Mouse (Mus musculus) embryonic facial prominence, embryonic 14.5 days (tissue): Measurements from ENCODE around the gene Gfpt2. TPM values are rescaled to one million over a fixed set of nuclear protein-coding genes. Genes with fewer than 3 reads are reported as not detected.
A peak's percentile ranks its signal among the peaks of the same experiment; 100 is the strongest.

Experiments
- ATAC-seq: fragments of 200-750 bp; cut with Nextera tagmentation; 2 replicates; pipeline ENCODE4 v1.8.0; 2017; ENCODE audit warnings: low read depth, moderate number of reproducible peaks, moderate TSS enrichment
- DNase-seq: peaks from one replicate; pipeline ENCODE4 v3.0.0-alpha.2; 2015; ENCODE audit warnings: low spot score
- H3K27ac ChIP-seq: fragments of 300-500 bp; sonication (generic); replicated peaks from 2 replicates; pipeline ENCODE4 v1.5.1; 2014; ENCODE audit warnings: low read depth, mild to moderate bottlenecking, low read length, moderate library complexity
- H3K27me3 ChIP-seq: fragments of 300-500 bp; sonication (generic); replicated peaks from 2 replicates; pipeline ENCODE4 v1.6.1; 2014; ENCODE audit warnings: low read length; ENCODE audit not compliant: control insufficient read depth, insufficient read depth
- H3K36me3 ChIP-seq: fragments of 300-500 bp; sonication (generic); 2 replicates; pipeline ENCODE4 v1.6.1; 2014; ENCODE audit warnings: low read length, mixed read lengths; ENCODE audit not compliant: control insufficient read depth, insufficient read depth
- H3K4me1 ChIP-seq: fragments of 300-500 bp; sonication (generic); 2 replicates; pipeline ENCODE4 v1.6.1; 2014; ENCODE audit warnings: antibody characterized with exemption, low read length; ENCODE audit not compliant: control insufficient read depth, insufficient read depth
- H3K4me2 ChIP-seq: fragments of 300-500 bp; sonication (generic); 2 replicates; pipeline ENCODE4 v1.6.1; 2014; ENCODE audit warnings: low read depth, mild to moderate bottlenecking, low read length, moderate library complexity, mixed read lengths
- H3K4me3 ChIP-seq: fragments of 300-500 bp; sonication (generic); 2 replicates; pipeline ENCODE4 v1.5.1; 2014; ENCODE audit warnings: low read depth, mild to moderate bottlenecking, low read length
- H3K9ac ChIP-seq: fragments of 300-500 bp; sonication (generic); 2 replicates; pipeline ENCODE4 v1.6.1; 2014; ENCODE audit warnings: low read depth, mild to moderate bottlenecking, low read length, moderate library complexity, mixed read lengths
- H3K9me3 ChIP-seq: fragments of 300-500 bp; sonication (generic); 2 replicates; pipeline ENCODE4 v1.6.1; 2016; ENCODE audit warnings: low read length; ENCODE audit not compliant: control insufficient read depth
- WGBS: fragments of 180-500 bp; shearing (Covaris S2); extraction: QIAGEN DNeasy Blood & Tissue Kit; methylation state at CpG from one replicate; pipeline ENCODE4 v1.1.7; 2014; 5-methylcytosine and 5-hydroxymethylcytosine counted together
- polyA plus RNA-seq: library from polyadenylated mRNA; unstranded; fragments of >200 nt; fragmentation: Nextera tagmentation; extraction: Ambion mirVana; gene quantifications from 2 replicates; pipeline ENCODE4 v1.2.1, GENCODE M21; 2014

Gfpt2 gene
- 22.5 and 26.9 TPM in 2 replicates for polyA plus RNA-seq

DNA sequence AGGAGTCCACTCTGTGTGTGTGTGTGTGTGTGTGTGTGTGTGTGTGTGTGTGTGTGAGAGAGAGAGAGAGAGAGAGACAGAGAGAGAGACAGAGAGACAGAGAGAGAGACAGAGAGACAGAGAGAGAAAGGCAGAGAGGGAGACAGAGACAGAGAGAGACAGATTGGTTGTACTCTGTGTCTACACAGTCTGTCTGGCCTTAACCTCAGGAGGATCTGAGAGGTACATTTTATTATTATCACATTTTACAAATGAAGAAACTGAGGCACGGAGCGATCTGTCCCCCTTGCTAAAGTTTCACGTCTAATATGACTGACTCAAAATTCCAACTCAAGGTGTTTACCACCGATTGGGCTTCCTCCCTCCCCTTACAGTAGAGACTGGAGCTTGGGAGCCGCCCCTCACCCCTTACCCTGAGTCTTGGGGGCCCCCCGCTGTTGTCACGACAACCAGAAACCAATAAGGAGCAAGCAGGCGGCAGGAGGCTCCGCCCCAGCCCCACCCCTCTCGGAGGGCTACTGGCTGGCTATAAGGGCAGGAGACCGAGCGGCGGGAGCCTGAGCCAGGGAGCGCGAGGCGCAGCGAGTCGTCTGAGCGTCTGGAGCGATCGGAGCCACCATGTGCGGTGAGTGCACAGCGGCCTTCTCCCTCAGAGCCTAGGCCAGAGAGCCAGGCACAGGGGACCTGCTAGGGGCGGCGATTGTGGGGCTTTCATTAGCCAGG is at the start of gene Gfpt2:
Gfpt2 (plus strand) TSS at position 560 of the 723 bp plus-strand sequence.
- ATAC-seq (peak; percentile 99), DNase-seq (peak; percentile 96)
- H3K27ac ChIP-seq, result peak within 1 kb of the TSS; percentile 65
- WGBS, result 0% methylated on average over 13 of the region's 25 CpGs
- peak within 1 kb of the TSS; percentile 93 for H3K4me2 ChIP-seq
- peak within 1 kb of the TSS; percentile 68 for H3K4me3 ChIP-seq
- no peaks in the 10 kb centered on the region for H3K36me3 ChIP-seq
- peak within 1 kb of the TSS; percentile 80 for H3K9ac ChIP-seq
- H3K4me1 ChIP-seq, result peaks cover 14% of the 10 kb centered on the region; the same call in 1 of the 2 replicates
- 0 out of 2 replicates have a peak, but pooled peaks cover 4% of the 10 kb centered on the region for H3K9me3 ChIP-seq
- no peaks in the 10 kb centered on the region; the same call in 1 of the 2 replicates for H3K27me3 ChIP-seq

DNA sequence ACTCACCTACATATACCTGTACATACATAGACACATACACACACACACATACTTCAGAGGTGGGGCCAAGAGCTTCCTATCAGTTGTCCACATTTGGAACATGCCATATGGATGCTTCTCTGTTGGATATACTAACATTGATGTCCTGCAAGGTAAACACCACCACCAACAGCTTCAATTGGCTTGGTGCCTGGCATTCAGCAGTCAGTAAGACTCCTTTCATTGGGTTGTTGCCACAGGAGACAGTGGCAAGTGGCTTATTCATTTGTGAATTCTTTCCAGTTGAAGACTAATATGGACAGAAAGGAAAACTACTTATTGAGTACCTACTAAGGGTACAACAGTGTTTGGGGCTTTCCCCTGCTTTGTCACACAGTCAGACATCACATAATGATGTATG is 49.0 kb upstream of the Gfpt2 start:
- ATAC-seq (no peak), DNase-seq (no peak)
- H3K27me3 ChIP-seq, result no peaks in the 10 kb centered on the region

DNA sequence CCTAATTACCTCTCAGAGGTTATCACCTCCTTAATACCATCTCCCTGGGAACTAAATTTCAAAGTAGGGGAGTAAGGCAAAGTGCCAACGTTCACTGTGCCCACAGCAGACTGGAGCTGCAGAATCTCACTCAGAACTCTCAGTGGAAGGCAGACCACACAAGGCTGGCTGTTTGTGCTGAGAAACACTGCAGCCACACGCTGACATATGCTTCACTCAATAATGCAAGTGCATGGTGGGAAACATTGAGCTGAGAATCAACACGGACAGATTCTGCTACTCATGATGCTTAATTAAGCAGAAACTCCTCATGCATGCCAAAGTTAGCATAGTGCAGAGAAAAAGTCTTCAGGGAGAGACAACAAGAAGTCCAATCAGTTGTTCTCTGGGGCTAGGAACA is 48.1 kb upstream of the Gfpt2 start:
- 76% methylated on average over 3 of the region's 3 CpGs for WGBS
- H3K4me1 ChIP-seq, result no peaks in the 10 kb centered on the region
- peaks cover 11% of the 10 kb centered on the region for H3K9me3 ChIP-seq
- H3K27me3 ChIP-seq, result no peaks in the 10 kb centered on the region
- H3K36me3 ChIP-seq, result no peaks in the 10 kb centered on the region
- no peak overlapping the region for H3K27ac ChIP-seq
- no peak for ATAC-seq
- H3K9ac ChIP-seq, result no peak overlapping the region
- no peak for DNase-seq
- H3K4me3 ChIP-seq, result no peak overlapping the region
- no peak overlapping the region for H3K4me2 ChIP-seq

More for the DNA sequence above, 49.0 kb upstream of the Gfpt2 start:
- Histone ChIP-seq H3K4me2 (no peak overlapping the region), H3K36me3 (no peaks in the 10 kb centered on the region), H3K9me3 (peaks cover 11% of the 10 kb centered on the region), H3K9ac (no peak overlapping the region), H3K4me1 (no peaks in the 10 kb centered on the region), H3K27ac (no peak overlapping the region), H3K4me3 (no peak overlapping the region)

DNA sequence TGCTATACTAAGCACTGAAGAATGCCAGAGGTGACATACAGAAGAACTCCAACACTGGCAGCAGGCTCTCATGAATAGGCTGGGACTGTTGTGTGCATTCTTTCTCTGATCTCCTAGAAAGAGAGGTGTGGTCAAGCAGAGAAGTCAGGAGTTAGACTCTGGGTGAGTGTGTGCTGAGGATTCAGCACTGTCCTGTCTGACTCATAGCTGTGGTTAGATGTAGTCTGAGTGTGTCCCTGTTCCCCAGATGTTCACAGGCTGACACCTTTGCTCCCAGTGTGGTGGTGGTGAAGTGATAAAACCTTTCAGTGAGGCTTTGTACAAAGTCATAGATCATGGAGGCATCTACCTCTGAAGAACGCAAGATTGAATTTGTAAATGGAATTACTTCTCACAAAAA is 47.2 kb upstream of the Gfpt2 start:
- ATAC-seq (no peak), DNase-seq (no peak)
- Histone ChIP-seq H3K27ac (no peak overlapping the region), H3K9ac (no peak overlapping the region), H3K27me3 (no peaks in the 10 kb centered on the region), H3K9me3 (peaks cover 11% of the 10 kb centered on the region), H3K4me1 (no peaks in the 10 kb centered on the region), H3K4me3 (no peak overlapping the region), H3K4me2 (no peak overlapping the region), H3K36me3 (no peaks in the 10 kb centered on the region)
- WGBS, result 83% methylated on average over 1 of the region's 1 CpGs

DNA sequence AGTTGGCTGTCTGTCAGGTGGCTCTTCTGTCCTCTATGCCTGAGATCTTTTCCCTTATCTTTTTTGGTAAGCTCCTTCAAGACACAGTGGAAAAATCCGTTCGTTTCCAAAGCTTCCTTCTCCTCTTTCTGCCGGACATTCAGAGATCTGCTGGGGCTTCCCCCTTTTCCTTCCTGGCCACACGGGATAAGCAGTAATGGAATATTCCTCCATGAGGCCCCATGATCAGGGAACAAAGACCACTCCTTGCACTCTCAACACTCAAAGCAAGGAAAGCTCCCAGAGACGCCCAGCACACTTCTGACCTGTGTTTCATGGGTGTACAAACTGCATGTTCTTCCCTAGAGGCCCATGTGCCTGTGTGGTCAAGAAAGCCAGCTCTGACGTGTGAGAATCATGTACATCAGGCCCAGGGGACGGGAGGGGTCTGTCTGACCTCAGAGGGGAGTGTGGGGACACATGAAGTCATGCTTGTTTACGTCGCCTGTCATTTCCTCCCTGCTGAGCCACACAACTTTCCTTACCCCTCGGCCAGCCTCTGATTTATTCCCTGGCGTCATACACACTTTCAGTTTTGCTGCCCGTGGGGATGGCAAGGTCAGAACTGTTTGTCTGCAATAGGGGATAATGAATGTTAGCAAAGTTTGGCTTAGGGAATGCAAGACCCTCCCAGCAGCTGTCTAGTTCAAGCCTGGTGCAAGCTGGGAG is 38.9 kb upstream of the Gfpt2 start:
- H3K9me3 ChIP-seq, result no peaks in the 10 kb centered on the region
- no peaks in the 10 kb centered on the region for H3K36me3 ChIP-seq
- 39% methylated on average over 12 of the region's 12 CpGs for WGBS
- no peak overlapping the region for H3K4me2 ChIP-seq
- ATAC-seq (peak; percentile 26; the same call in 1 of the 2 replicates), DNase-seq (peak; percentile 32)
- H3K27me3 ChIP-seq, result no peaks in the 10 kb centered on the region
- H3K9ac ChIP-seq, result no peak overlapping the region
- no peak overlapping the region for H3K4me3 ChIP-seq
- peak overlapping the region; percentile 28 for H3K27ac ChIP-seq
- 0 out of 2 replicates have a peak, but pooled peaks cover 3% of the 10 kb centered on the region for H3K4me1 ChIP-seq

DNA sequence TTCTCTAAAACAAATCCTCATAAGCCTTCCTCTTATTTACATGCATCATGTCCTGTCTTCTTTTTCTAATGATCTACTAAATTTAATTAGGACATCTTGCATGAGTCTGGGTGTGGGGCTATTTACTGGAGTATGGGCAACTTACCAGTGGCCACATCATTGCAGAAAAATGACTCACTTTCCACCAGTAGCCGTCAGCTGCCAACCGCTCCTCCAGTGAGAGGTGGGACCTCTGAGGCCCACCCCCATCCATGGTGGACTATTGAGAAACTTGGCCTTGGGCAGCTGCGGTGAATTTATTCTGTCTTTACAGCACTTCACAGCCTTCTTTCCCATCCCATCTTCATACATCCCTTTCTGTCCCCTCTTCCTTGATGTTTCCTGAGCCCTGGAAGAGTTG is 35.9 kb upstream of the Gfpt2 start:
- Histone ChIP-seq H3K4me3 (no peak overlapping the region), H3K9ac (no peak overlapping the region), H3K4me1 (peaks cover 14% of the 10 kb centered on the region), H3K27ac (no peak overlapping the region), H3K9me3 (no peaks in the 10 kb centered on the region), H3K36me3 (no peaks in the 10 kb centered on the region), H3K4me2 (no peak overlapping the region), H3K27me3 (no peaks in the 10 kb centered on the region)
- ATAC-seq (no peak), DNase-seq (no peak)
- WGBS, result 94% methylated on average over 3 of the region's 3 CpGs

DNA sequence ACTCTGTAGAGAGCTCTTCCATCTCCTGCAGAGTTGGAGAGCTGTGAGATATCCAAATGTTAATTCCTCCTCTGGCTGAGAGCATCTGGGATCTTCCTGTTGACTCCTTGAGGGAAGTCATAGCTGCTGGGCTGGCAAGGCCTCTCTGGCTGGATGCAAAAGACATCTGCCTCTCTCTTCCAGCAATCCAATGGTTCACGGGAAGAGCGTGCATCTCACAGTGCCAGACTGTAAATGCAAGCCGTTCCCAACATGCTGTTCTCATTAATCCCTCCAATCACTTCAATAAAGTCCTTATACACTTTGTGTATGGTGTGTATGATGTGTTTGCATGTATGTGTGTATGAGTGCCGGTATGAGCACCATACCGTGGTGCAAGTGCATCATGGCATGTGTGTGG is 32.8 kb upstream of the Gfpt2 start:
- no peak overlapping the region for H3K4me2 ChIP-seq
- H3K9ac ChIP-seq, result no peak overlapping the region
- no peak overlapping the region for H3K4me3 ChIP-seq
- ATAC-seq, result no peak; the same call in 1 of the 2 replicates
- peaks cover 30% of the 10 kb centered on the region for H3K4me1 ChIP-seq
- DNase-seq, result peak; percentile 74
- WGBS, result 59% methylated on average over 5 of the region's 5 CpGs
- no peaks in the 10 kb centered on the region for H3K27me3 ChIP-seq
- no peaks in the 10 kb centered on the region for H3K36me3 ChIP-seq
- no peaks in the 10 kb centered on the region for H3K9me3 ChIP-seq
- peak overlapping the region; percentile 21; the same call in 1 of the 2 replicates for H3K27ac ChIP-seq

DNA sequence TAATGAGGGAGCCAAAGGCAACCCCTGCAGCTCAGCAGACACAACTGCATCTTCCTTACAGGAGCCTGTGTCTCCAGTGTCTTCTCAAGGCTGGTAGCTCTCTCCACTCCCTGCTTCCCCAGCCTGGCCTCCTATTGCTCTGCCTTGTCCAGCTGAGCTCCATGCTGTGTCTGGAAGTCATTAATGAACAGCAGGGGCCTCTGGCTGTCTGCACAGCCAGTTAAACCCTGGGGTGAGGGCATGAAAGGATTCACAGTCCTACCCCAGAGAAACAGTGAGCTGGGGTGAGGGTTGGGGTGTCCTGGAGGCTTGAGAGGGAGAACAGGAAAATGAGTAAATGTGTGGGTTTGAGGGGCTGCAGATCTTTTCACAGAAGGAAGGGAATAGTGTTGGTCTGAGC is 30.4 kb upstream of the Gfpt2 start:
- ATAC-seq (0 out of 2 replicates have a peak, but pooled peaks have one; percentile 17), DNase-seq (peak; percentile 62)
- no peaks in the 10 kb centered on the region for H3K36me3 ChIP-seq
- peaks cover 30% of the 10 kb centered on the region for H3K4me1 ChIP-seq
- H3K27me3 ChIP-seq, result no peaks in the 10 kb centered on the region
- no peak overlapping the region for H3K9ac ChIP-seq
- H3K4me2 ChIP-seq, result no peak overlapping the region
- H3K9me3 ChIP-seq, result no peaks in the 10 kb centered on the region
- no peak overlapping the region for H3K4me3 ChIP-seq
- H3K27ac ChIP-seq, result peak overlapping the region; percentile 81
